Mouse (Mus musculus): ENCODE measurements at regions not wholly inside any gene's neighbourhood (a gene's known extent, or its start where the extent isn't known, plus 50 kb on each side); places are given as distances from the start of the nearest gene placed in this dataset.

GRCm38 (mm10) chr2:108584799-108585198 lies 695.7 kb upstream of the Kif18a start:
- DNase-seq (ENCODE audit: low read depth): no peak

GRCm38 (mm10) chr2:108593555-108593954 lies 687.0 kb upstream of the Kif18a start:
- peak; percentile 57 for DNase-seq (ENCODE audit: low read depth)

GRCm38 (mm10) chr2:108600346-108600745 lies 680.2 kb upstream of the Kif18a start:
- DNase-seq (ENCODE audit: low read depth): no peak

- no peak for DNase-seq (ENCODE audit: low read depth)
Observed at GRCm38 (mm10) chr2:108619580-108619979, 661.0 kb upstream of the Kif18a start.

- DNase-seq (ENCODE audit: low read depth): no peak
Observed at GRCm38 (mm10) chr2:108622367-108623162, 658.0 kb upstream of the Kif18a start.

- no peak for DNase-seq (ENCODE audit: low read depth)
Observed at GRCm38 (mm10) chr2:108635644-108636043, 644.9 kb upstream of the Kif18a start.

GRCm38 (mm10) chr2:108660697-108661388 lies 619.7 kb upstream of the Kif18a start:
- DNase-seq (ENCODE audit: low read depth): peak; percentile 77

GRCm38 (mm10) chr2:108677777-108678380 lies 602.7 kb upstream of the Kif18a start:
- no peak for DNase-seq (ENCODE audit: low read depth)

- DNase-seq (ENCODE audit: low read depth): no peak
Observed at GRCm38 (mm10) chr2:108681574-108681973, 599.0 kb upstream of the Kif18a start.

- DNase-seq (ENCODE audit: low read depth): no peak
Observed at GRCm38 (mm10) chr2:108686019-108686743, 594.4 kb upstream of the Kif18a start.

- no peak for DNase-seq (ENCODE audit: low read depth)
Observed at GRCm38 (mm10) chr2:108690091-108690490, 590.4 kb upstream of the Kif18a start.

GRCm38 (mm10) chr2:108691156-108692007 lies 589.2 kb upstream of the Kif18a start:
- DNase-seq (ENCODE audit: low read depth): peak; percentile 29

- no peak for DNase-seq (ENCODE audit: low read depth)
Observed at GRCm38 (mm10) chr2:108701308-108701707, 579.2 kb upstream of the Kif18a start.

- DNase-seq (ENCODE audit: low read depth): no peak
Observed at GRCm38 (mm10) chr2:108707856-108708855, 572.4 kb upstream of the Kif18a start.

GRCm38 (mm10) chr2:108742079-108742478 lies 538.5 kb upstream of the Kif18a start:
- no peak for DNase-seq (ENCODE audit: low read depth)

- DNase-seq (ENCODE audit: low read depth): no peak
Observed at GRCm38 (mm10) chr2:108743511-108743910, 537.0 kb upstream of the Kif18a start.

GRCm38 (mm10) chr2:108744797-108745196 lies 535.7 kb upstream of the Kif18a start:
- DNase-seq (ENCODE audit: low read depth): no peak

GRCm38 (mm10) chr2:108753494-108754225 lies 526.9 kb upstream of the Kif18a start:
- no peak for DNase-seq (ENCODE audit: low read depth)

GRCm38 (mm10) chr2:108755821-108756220 lies 524.7 kb upstream of the Kif18a start:
- DNase-seq (ENCODE audit: low read depth): no peak
